Mouse (Mus musculus) G1E (cell line): ENCODE measurements around the gene Smim15. TPM values are rescaled to one million over a fixed set of nuclear protein-coding genes. Genes with fewer than 3 reads are reported as not detected.

Experiments used
- ATAC-seq: 2 replicates; pipeline ENCODE4 v1.8.0; 2016; ENCODE audit warnings: mild to moderate bottlenecking; ENCODE audit not compliant: insufficient number of reproducible peaks, poor library complexity, low FRiP score, severe bottlenecking; ENCODE audit errors: extremely low read depth
- DNase-seq: peaks from one replicate; pipeline ENCODE4 v3.0.0; 2012; ENCODE audit warnings: low spot score
- H3K27me3 ChIP-seq: 2 replicates; pipeline ENCODE4 v1.6.1; 2012; ENCODE audit warnings: mild to moderate bottlenecking, low read length, inconsistent platforms; ENCODE audit not compliant: insufficient read depth
- H3K36me3 ChIP-seq: replicated peaks from 2 replicates; pipeline ENCODE3; 2012; ENCODE audit warnings: mild to moderate bottlenecking, inconsistent platforms
- H3K4me1 ChIP-seq: 2 replicates; pipeline ENCODE4 v1.6.1; 2012; ENCODE audit warnings: low read depth, low read length, inconsistent platforms, mixed read lengths; ENCODE audit not compliant: insufficient read depth
- H3K4me3 ChIP-seq: 2 replicates; pipeline ENCODE4 v1.5.1; 2012; ENCODE audit warnings: low read depth, mild to moderate bottlenecking, inconsistent platforms, low read length, moderate library complexity, mixed read lengths
- H3K9me3 ChIP-seq: replicated peaks from 2 replicates; pipeline ENCODE4 v1.6.1; 2012; ENCODE audit warnings: inconsistent platforms
- CTCF ChIP-seq: IDR thresholded peaks from 2 replicates; pipeline ENCODE4 v1.5.1; 2012; ENCODE audit warnings: low read depth, low read length, inconsistent platforms, mixed read lengths
- GATA1 ChIP-seq: IDR thresholded peaks from 2 replicates; pipeline ENCODE4 v1.6.1; 2012; ENCODE audit warnings: borderline replicate concordance, low read length, inconsistent platforms, mixed read lengths
- GATA2 ChIP-seq: IDR thresholded peaks from 2 replicates; pipeline ENCODE4 v1.6.1; 2012; ENCODE audit warnings: low read depth, low read length, inconsistent platforms, borderline replicate concordance
- POLR2AphosphoS5 ChIP-seq: IDR thresholded peaks from 2 replicates; pipeline ENCODE4 v1.6.1; 2012; ENCODE audit warnings: low read depth, low read length, inconsistent platforms; ENCODE audit not compliant: insufficient replicate concordance
- TAL1 ChIP-seq: conservative IDR thresholded peaks from 2 replicates; pipeline ENCODE4 v1.6.1; 2012; ENCODE audit warnings: low read depth, low read length, inconsistent platforms, mixed read lengths
- polyA plus RNA-seq: library from polyadenylated mRNA; stranded (reverse); fragments of >175 nt; gene quantifications from 2 replicates; pipeline ENCODE4 v1.2.3, GENCODE M21; 2012
- total RNA-seq, 2 experiments: library from RNA; stranded (forward) in 1 of 2; stranded (reverse) in 1 of 2; fragments of 200-1000 nt in 1 of 2; fragments of >200 nt in 1 of 2; fragmentation: Nextera tagmentation in 1 of 2; gene quantifications; 2 replicates each; pipeline ENCODE4 v1.2.3; 2014 to 2017

Smim15 gene
- total and polyA plus RNA-seq, 3 experiments: 8.3 to 191 (median 82.9) TPM

DNA sequence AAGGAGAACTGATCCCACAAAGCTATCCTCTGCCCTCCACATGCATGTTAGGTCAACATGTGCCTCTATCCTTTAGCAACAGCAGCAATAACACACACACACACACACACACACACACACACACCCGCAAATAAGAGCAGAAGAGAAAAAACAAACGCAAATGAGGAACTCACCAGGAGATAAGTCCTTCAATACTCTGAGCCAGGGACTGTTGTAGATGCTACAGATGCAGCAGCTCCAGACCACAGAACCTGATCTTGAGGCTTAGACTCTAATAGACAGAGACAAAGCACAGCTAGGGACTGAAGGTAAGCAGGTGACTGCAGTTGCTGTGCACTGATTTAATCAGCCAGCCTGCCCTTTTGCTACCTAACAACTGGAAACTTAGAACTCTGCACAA, 21.8 kb downstream of the Smim15 start:
- TF ChIP-seq CTCF (no peak), GATA1 (no peak), POLR2AphosphoS5 (no peak), GATA2 (no peak), TAL1 (no peak)
- Histone ChIP-seq H3K4me1 (no peaks in the 10 kb centered on the region), H3K27me3 (no peaks in the 10 kb centered on the region), H3K4me3 (no peak overlapping the region), H3K36me3 (no peaks in the 10 kb centered on the region), H3K9me3 (no peaks in the 10 kb centered on the region)
- no peak for ATAC-seq
- no peak for DNase-seq

DNA sequence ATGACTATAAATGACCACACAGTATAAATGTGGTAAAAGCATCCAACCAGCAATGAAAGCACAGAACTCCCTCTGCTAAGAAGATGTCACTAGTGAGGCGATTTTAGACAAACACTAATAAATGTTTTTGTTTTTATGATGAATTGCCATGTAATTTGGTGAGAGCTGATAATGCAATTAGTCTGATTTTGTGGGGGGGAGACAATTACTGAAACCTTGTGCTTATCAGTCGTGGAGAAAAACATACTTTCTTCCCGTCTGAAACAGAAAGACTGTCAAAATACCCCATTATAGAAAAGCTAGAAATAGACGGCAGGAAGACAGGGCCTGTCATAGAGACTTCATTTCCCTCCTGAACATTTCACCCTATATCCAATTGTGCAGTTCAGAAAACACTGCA, 24.9 kb downstream of the Smim15 start:
- H3K4me1 ChIP-seq: no peaks in the 10 kb centered on the region
- no peak overlapping the region for H3K4me3 ChIP-seq
- no peak for TF ChIP-seq CTCF
- peaks cover 2% of the 10 kb centered on the region for H3K36me3 ChIP-seq
- no peak for ATAC-seq
- no peaks in the 10 kb centered on the region for H3K27me3 ChIP-seq
- DNase-seq: no peak
- no peaks in the 10 kb centered on the region for H3K9me3 ChIP-seq

DNA sequence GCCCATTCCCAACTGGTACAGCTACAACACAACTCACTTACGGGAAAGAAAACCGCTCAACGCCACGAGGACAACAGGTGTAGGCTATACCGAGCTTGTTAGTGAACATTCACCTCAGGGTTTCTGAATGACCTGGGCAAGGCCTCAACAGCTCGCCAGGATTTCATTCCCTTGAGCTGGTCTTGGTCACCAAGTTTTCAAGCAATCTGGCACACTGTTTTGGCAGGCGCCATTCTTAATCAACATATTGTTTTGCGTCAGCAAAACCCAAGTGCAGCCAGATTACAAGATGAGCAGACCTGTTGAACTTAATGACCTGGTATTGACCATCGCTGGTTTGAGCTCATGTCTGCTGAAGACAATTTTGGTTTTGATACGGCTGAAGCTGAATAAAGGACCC, 25.9 kb downstream of the Smim15 start:
- DNase-seq (no peak), ATAC-seq (no peak)
- H3K36me3 ChIP-seq: peaks cover 5% of the 10 kb centered on the region
- no peak overlapping the region for H3K4me3 ChIP-seq
- no peaks in the 10 kb centered on the region for H3K27me3 ChIP-seq
- no peaks in the 10 kb centered on the region for H3K4me1 ChIP-seq
- H3K9me3 ChIP-seq: no peaks in the 10 kb centered on the region
- TF ChIP-seq GATA1 (no peak), CTCF (no peak), TAL1 (no peak), POLR2AphosphoS5 (no peak), GATA2 (no peak)

DNA sequence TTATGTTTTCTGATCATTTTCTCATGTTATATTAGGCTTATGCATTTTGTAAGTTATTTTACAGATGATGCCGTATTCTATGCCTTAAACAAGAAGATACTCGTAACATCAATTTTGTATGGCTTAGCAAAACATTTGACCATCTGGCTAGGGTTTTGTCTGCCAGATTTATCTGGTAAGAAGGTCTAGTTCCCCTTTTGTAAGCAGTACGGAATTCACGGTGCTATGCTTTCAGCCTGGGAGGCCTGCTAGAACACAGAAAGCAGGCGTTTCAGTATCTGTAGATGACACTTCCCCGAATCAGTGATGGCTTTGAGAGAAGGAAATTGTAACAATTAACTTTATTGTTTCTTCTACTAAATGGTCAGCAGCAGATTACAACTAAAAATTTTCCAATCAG, 33.2 kb downstream of the Smim15 start:
- peaks cover 11% of the 10 kb centered on the region for H3K36me3 ChIP-seq
- H3K27me3 ChIP-seq: no peaks in the 10 kb centered on the region
- no peak overlapping the region for H3K4me3 ChIP-seq
- DNase-seq (no peak), ATAC-seq (no peak)
- TF ChIP-seq TAL1 (no peak), CTCF (no peak), GATA2 (no peak), GATA1 (no peak), POLR2AphosphoS5 (no peak)
- H3K9me3 ChIP-seq: no peaks in the 10 kb centered on the region
- 0 out of 2 replicates have a peak, but pooled peaks cover 2% of the 10 kb centered on the region for H3K4me1 ChIP-seq

DNA sequence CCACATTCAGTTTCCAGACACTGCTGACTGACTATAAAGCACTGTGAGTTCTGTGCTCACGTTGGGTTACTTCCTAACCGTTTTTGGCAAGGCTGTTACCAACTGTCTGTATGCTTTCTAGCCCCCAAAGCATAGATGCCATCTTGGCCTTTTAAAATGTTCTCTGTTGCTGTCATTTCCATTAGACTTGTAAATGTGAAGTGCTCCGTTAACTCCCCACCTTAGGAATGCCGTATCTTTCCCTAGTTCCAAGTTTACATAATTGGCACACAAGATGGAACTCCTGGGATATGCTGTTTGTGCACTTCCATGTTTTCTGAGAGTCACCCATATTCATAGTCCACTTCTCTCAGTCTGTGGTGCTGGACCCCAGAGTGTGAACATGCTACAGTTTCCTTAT, 33.7 kb downstream of the Smim15 start:
- TF ChIP-seq TAL1 (no peak), POLR2AphosphoS5 (no peak), GATA2 (no peak), CTCF (no peak), GATA1 (no peak)
- Histone ChIP-seq H3K27me3 (no peaks in the 10 kb centered on the region), H3K36me3 (peaks cover 11% of the 10 kb centered on the region), H3K4me1 (0 out of 2 replicates have a peak, but pooled peaks cover 2% of the 10 kb centered on the region), H3K9me3 (no peaks in the 10 kb centered on the region), H3K4me3 (no peak overlapping the region)
- DNase-seq (no peak), ATAC-seq (no peak)

DNA sequence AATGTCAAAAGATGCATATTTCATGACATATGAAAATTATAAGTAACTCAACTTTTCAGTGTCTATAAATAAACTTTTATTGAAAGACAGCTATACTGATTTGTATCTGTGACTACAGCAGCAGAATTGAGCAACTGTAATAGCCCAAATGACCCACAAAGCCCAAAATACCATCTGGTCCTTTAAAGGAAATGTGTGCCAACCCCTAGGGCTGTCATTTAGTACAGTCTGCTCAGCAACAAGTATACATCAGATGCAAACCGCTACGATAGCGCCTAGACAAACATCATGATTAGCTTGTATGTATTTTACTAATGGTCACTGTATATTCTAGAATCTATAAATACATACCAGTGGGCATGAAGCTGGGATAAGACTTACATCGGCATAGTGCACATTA, 39.8 kb downstream of the Smim15 start:
- Histone ChIP-seq H3K4me1 (0 out of 2 replicates have a peak, but pooled peaks cover 2% of the 10 kb centered on the region), H3K9me3 (no peaks in the 10 kb centered on the region), H3K36me3 (peaks cover 19% of the 10 kb centered on the region), H3K27me3 (no peaks in the 10 kb centered on the region), H3K4me3 (no peak overlapping the region)
- DNase-seq (no peak), ATAC-seq (no peak)
- no peak for TF ChIP-seq POLR2AphosphoS5
- TF ChIP-seq GATA1: no peak
- no peak for TF ChIP-seq GATA2
- no peak for TF ChIP-seq TAL1
- TF ChIP-seq CTCF: no peak

DNA sequence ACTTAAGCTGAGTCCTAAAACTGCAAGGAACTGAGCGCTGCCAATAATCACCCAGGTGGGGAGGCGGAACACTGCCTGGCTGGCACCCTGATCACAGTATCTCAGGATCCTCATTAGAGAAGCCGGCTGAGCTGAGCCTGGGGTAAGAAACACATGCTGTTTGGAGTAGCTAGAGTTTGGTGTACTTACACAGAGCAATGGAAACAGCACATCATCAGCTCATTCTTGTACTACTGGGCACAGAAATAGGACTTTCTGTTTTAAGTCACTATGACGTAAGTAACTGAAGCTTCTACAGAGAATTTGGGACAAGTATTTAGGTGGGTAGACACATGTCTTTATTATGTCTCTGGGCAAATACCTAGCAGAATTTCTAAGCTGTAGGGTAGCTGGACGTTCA, 41.8 kb downstream of the Smim15 start:
- ATAC-seq: no peak

More for the DNA sequence above, 41.8 kb downstream of the Smim15 start:
- H3K36me3 ChIP-seq: peaks cover 25% of the 10 kb centered on the region
- no peak overlapping the region for H3K4me3 ChIP-seq
- no peaks in the 10 kb centered on the region for H3K27me3 ChIP-seq
- no peak for TF ChIP-seq POLR2AphosphoS5
- no peak for TF ChIP-seq GATA1
- no peak for TF ChIP-seq GATA2
- TF ChIP-seq CTCF: no peak
- no peak for TF ChIP-seq TAL1
- 0 out of 2 replicates have a peak, but pooled peaks cover 2% of the 10 kb centered on the region for H3K4me1 ChIP-seq
- no peak for DNase-seq
- H3K9me3 ChIP-seq: no peaks in the 10 kb centered on the region
